Mouse (Mus musculus) forebrain, embryonic 11.5 days (tissue): ENCODE data around the gene Scp2. TPM values are rescaled to one million over a fixed set of nuclear protein-coding genes. Genes with fewer than 3 reads are reported as not detected.

Source experiments
- ATAC-seq: fragments of 200-750 bp; cut with Nextera tagmentation; replicated peaks from 2 replicates; pipeline ENCODE4 v1.8.0; 2017; ENCODE audit warnings: moderate TSS enrichment; ENCODE audit not compliant: low FRiP score
- DNase-seq: peaks from one replicate; pipeline ENCODE4 v3.0.0-alpha.2; 2017; ENCODE audit warnings: low spot score
- H3K27ac ChIP-seq: fragments of 300-500 bp; sonication (generic); 2 replicates; pipeline ENCODE4 v1.5.1; 2014; ENCODE audit warnings: low read depth, low read length
- H3K27me3 ChIP-seq: fragments of 300-500 bp; sonication (generic); 2 replicates; pipeline ENCODE4 v1.6.1; 2014; ENCODE audit warnings: mild to moderate bottlenecking, low read length, mixed read lengths; ENCODE audit not compliant: control insufficient read depth, insufficient read depth
- H3K36me3 ChIP-seq: fragments of 300-500 bp; sonication (generic); 2 replicates; pipeline ENCODE4 v1.6.1; 2014; ENCODE audit warnings: mild to moderate bottlenecking, low read length, moderate library complexity, mixed read lengths; ENCODE audit not compliant: control insufficient read depth, insufficient read depth
- H3K4me1 ChIP-seq: fragments of 300-500 bp; sonication (generic); replicated peaks from 2 replicates; pipeline ENCODE4 v1.6.1; 2014; ENCODE audit warnings: low read length, mixed read lengths; ENCODE audit not compliant: control insufficient read depth, insufficient read depth
- H3K4me2 ChIP-seq: fragments of 300-500 bp; sonication (generic); 2 replicates; pipeline ENCODE4 v1.6.1; 2014; ENCODE audit warnings: low read depth, mild to moderate bottlenecking, low read length, moderate library complexity, mixed read lengths; ENCODE audit not compliant: severe bottlenecking
- H3K4me3 ChIP-seq: fragments of 300-500 bp; sonication (generic); 2 replicates; pipeline ENCODE4 v1.5.1; 2014; ENCODE audit warnings: low read depth, low read length
- H3K9ac ChIP-seq: fragments of 300-500 bp; sonication (generic); 2 replicates; pipeline ENCODE4 v1.6.1; 2014; ENCODE audit warnings: low read length
- H3K9me3 ChIP-seq: fragments of 300-500 bp; sonication (generic); 2 replicates; pipeline ENCODE4 v1.6.1; 2016; ENCODE audit warnings: low read length, mixed read lengths; ENCODE audit not compliant: control insufficient read depth
- WGBS: fragments of 180-500 bp; shearing (Covaris S2); extraction: QIAGEN DNeasy Blood & Tissue Kit; methylation state at CpG from one replicate; pipeline ENCODE4 v1.1.7; 2014; 5-methylcytosine and 5-hydroxymethylcytosine counted together
- polyA plus RNA-seq: library from polyadenylated mRNA; unstranded; fragments of >200 nt; fragmentation: Nextera tagmentation; extraction: Ambion mirVana; gene quantifications from 2 replicates; pipeline ENCODE4 v1.2.1, GENCODE M21; 2014

The Scp2 gene
- polyA plus RNA-seq, 1 experiment from 2014 or later, result 200 TPM

DNA sequence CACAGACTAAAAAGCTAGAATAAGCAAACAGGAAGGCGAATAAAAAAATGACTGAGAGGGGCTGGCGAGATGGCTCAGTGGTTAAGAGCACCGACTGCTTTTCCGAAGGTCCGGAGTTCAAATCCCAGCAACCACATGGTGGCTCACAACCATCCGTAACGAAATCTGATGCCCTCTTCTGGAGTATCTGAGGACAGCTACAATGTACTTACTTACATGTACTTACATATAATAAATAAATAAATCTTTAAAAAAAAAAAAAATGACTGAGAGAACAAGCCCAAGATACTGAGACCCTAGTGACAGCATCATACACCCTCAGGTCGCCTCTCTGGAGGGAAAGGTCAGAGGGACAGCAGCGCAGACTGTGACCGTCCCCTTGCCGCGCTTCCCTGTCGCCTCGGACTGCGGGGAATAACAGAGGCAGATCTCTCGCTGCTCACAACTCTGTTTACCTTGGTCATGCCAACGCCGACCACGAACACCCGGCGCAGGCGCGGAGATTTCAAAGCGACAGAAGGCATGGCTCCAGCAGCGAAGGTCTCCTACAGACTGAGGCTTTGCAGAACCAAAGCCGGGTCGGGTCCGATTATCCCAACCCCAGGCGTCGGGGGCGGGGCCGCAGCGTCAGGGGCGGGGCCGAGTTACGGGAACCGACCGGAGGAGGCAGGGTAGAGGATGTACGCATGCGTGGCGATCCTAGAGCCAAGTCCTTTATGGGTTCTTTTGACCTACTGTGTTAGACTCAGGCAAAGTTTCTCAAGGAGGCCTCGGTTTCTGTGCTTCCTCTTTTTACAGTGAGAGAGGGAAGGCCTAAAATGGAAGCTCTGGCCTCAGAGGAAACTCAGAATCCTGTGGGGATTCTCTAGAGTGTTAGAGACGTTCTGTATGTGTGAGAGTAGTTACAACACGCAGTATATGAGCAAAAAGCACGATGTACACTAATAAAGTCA, 26.6 kb downstream of the Scp2 start:
- Histone ChIP-seq H3K36me3 (no peaks in the 10 kb centered on the region), H3K27ac (no peak overlapping the region; the same call in 1 of the 2 replicates), H3K9ac (peak overlapping the region; percentile 69), H3K4me3 (peak overlapping the region; percentile 62), H3K4me2 (peak overlapping the region; percentile 57), H3K4me1 (no peaks in the 10 kb centered on the region), H3K9me3 (no peaks in the 10 kb centered on the region), H3K27me3 (no peaks in the 10 kb centered on the region)
- ATAC-seq, result peak; percentile 90
- WGBS, result 12% methylated on average over 43 of the region's 45 CpGs
- peak; percentile 94 for DNase-seq

DNA sequence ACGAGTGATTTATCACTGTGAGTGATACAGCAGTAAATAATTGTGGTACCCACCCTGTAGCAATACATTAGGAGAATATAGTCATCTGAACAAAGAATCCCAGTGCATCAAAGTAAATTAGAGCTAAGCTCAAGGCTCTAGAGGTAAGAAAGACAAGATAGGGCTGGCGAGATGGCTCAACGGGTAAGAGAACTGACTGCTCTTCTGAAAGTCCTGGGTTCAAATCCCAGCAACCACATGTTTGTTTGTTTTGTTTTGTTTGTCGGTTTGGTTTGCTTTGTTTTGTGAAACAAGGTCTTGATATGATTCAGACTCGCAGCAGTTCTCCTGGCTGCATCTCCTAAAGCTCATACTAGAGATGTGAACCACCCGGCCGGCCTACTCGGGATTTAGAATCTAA, 27.3 kb downstream of the Scp2 start:
- no peak for DNase-seq
- H3K36me3 ChIP-seq, result no peaks in the 10 kb centered on the region
- 91% methylated on average over 8 of the region's 8 CpGs for WGBS

DNA sequence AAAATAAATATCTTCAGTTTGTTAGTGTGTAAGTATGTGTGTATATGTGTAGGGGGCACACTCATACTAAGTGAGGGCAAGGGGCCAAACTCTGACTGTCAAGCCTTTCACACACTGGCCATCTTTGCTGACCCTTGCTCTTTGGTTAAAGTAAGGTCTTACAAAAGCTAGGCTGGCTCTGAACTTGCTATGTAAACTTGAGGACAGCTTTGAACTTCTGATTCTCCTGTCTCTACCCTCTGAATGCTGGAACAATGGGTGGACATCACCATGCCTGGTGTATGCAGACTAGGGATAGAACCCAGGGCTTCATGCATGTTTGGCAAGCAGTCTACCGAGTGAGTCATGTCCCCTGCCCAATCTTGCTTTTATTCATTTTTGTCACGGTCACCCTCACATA, 28.3 kb downstream of the Scp2 start:
- ATAC-seq, result no peak
- DNase-seq, result no peak

More for the DNA sequence above, 27.3 kb downstream of the Scp2 start:
- no peaks in the 10 kb centered on the region for H3K9me3 ChIP-seq
- no peaks in the 10 kb centered on the region for H3K27me3 ChIP-seq
- H3K4me1 ChIP-seq, result no peaks in the 10 kb centered on the region
- H3K4me3 ChIP-seq, result no peak overlapping the region
- no peak for ATAC-seq
- no peak overlapping the region for H3K27ac ChIP-seq
- H3K9ac ChIP-seq, result no peak overlapping the region
- H3K4me2 ChIP-seq, result no peak overlapping the region

DNA sequence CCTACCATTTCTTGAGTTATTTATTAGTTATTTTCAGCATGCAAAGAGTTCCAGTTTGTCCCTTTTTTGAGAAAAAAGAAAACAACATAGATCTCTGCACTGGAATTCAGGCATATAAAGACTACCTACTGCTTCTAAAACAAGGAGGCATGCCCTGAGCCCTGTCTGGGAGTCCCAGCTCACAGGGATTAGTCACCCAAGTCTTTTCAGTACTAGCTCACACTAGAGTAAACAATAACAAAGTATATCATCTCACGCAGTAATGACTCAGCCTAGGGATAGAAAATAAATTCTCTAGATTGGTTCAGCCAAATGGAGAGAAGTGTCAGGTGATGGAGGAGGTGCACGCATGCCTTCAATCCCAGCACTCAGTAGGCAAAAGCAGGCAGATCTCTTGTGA, 34.1 kb downstream of the Scp2 start:
- DNase-seq (no peak), ATAC-seq (no peak)
- Histone ChIP-seq H3K4me3 (no peak overlapping the region), H3K4me2 (no peak overlapping the region), H3K36me3 (no peaks in the 10 kb centered on the region; the same call in 1 of the 2 replicates), H3K9ac (no peak overlapping the region), H3K27me3 (no peaks in the 10 kb centered on the region), H3K9me3 (no peaks in the 10 kb centered on the region), H3K27ac (no peak overlapping the region), H3K4me1 (no peaks in the 10 kb centered on the region)
- 53% methylated on average over 2 of the region's 2 CpGs for WGBS

More for the DNA sequence above, 28.3 kb downstream of the Scp2 start:
- Histone ChIP-seq H3K9ac (no peak overlapping the region), H3K36me3 (no peaks in the 10 kb centered on the region), H3K9me3 (no peaks in the 10 kb centered on the region), H3K4me2 (no peak overlapping the region), H3K27ac (no peak overlapping the region), H3K4me1 (no peaks in the 10 kb centered on the region), H3K27me3 (no peaks in the 10 kb centered on the region), H3K4me3 (no peak overlapping the region)
- 90% methylated on average over 2 of the region's 2 CpGs for WGBS

DNA sequence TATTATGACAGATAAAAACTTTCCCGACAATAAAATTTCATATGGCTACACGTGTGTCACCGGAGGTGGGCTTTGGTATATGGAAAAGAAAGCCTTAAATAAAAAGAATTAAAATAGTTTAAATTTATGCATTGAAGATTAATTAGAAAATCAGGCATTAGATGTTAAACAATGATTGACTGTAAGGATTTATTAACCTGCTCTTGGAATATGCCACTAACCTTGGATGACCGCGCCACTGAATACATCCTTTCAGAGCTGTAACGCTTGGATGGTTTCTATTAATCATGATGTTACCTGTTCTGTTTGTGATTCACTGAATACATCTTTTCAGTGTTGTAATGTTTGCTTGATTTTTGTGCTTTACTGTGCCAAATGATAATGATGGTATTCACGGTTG, 35.1 kb downstream of the Scp2 start:
- ATAC-seq (no peak), DNase-seq (no peak)
- Histone ChIP-seq H3K36me3 (no peaks in the 10 kb centered on the region; the same call in 1 of the 2 replicates), H3K4me2 (no peak overlapping the region), H3K9me3 (no peaks in the 10 kb centered on the region), H3K27ac (no peak overlapping the region), H3K4me1 (no peaks in the 10 kb centered on the region), H3K27me3 (no peaks in the 10 kb centered on the region), H3K9ac (no peak overlapping the region), H3K4me3 (no peak overlapping the region)
- 96% methylated on average over 7 of the region's 7 CpGs for WGBS

DNA sequence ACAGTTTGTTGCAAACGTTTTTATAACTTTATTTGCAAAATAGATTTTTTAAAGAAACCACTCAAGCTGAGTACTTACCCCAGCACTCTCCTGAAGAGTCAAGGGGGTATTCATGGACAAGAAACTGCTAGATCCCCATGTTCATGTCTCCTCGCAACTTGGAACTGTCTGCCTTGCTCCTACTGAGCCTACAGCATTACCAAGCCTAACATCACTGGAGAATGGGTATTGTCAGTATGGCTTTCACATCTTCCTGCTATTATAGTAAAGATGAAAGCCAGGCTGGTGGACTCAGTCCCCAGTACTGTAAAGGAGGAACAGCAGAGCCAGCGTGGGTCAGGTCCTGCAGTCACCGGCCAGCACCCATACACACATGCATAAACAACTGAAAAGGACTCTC, 48.5 kb downstream of the Scp2 start, which contains the start of gene Podn:
Gene Podn, minus strand, starts transcription at position 101 of the 400 bp plus-strand sequence.
- H3K4me2 ChIP-seq, result no peak within 1 kb of the TSS
- no peak within 1 kb of the TSS for H3K4me3 ChIP-seq
- no peaks in the 10 kb centered on the region for H3K36me3 ChIP-seq
- no peak within 1 kb of the TSS for H3K27ac ChIP-seq
- WGBS, result 84% methylated on average over 4 of the region's 4 CpGs
- no peak for ATAC-seq
- no peaks in the 10 kb centered on the region for H3K27me3 ChIP-seq
- H3K4me1 ChIP-seq, result no peaks in the 10 kb centered on the region
- H3K9me3 ChIP-seq, result no peaks in the 10 kb centered on the region
- DNase-seq, result no peak
- H3K9ac ChIP-seq, result no peak within 1 kb of the TSS

DNA sequence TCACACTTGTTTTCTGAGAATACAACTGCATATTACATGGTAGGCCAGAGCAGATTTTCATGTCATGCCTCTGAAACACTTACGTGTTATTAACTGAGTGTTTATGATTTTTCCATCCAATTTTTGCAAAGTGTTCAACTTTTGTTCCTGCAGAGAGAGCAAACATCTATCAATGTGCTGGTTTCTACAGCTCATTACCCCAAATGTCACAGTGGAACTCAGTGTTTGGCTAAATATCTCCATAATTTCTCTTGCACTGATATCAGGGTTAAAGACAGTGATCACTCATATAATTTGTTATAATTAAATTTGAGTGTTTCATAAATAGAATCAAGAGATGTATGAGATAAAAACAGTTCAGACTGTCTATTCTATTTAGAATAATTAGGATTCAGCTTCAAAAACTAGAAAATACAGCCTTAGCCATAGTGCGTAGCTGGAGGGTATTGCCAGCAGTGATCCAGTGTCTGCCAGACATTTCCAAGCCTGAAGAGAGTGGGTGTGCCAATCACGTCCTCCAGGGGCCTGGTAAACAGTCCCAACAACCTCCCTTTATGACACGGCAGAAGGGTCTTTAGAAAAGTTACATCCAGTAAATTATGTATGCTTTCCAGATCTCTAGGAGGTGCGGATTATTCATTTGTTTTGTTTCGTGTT, 51.9 kb downstream of the Scp2 start:
- H3K9ac ChIP-seq, result no peak overlapping the region
- no peak overlapping the region for H3K27ac ChIP-seq
- H3K4me3 ChIP-seq, result no peak overlapping the region
- no peaks in the 10 kb centered on the region for H3K9me3 ChIP-seq
- DNase-seq (no peak), ATAC-seq (no peak)
- H3K36me3 ChIP-seq, result no peaks in the 10 kb centered on the region
- no peaks in the 10 kb centered on the region for H3K4me1 ChIP-seq
- H3K4me2 ChIP-seq, result no peak overlapping the region
- WGBS, result 91% methylated on average over 6 of the region's 6 CpGs
- no peaks in the 10 kb centered on the region for H3K27me3 ChIP-seq

DNA sequence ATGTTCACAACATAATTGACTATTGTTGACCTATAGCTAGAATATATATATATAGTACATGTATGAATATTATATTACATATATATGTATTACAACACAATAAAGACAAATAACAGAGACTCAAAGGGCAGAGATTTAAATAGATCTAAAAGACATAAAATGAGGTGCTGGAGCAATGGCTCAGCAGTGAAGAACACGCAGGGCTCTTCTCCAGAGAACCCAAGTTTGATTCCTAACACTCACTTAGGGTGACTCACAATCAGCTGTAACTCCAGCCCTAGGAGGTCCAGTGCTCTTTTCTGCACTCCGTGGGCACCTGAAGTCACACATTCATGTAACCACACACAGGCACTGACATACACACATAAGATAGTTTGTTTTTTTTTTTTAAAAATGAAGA, 60.8 kb downstream of the Scp2 start:
- no peak overlapping the region for H3K4me3 ChIP-seq
- ATAC-seq (no peak), DNase-seq (no peak)
- H3K27me3 ChIP-seq, result no peaks in the 10 kb centered on the region
- H3K9me3 ChIP-seq, result no peaks in the 10 kb centered on the region
- H3K4me1 ChIP-seq, result 0 out of 2 replicates have a peak, but pooled peaks cover 2% of the 10 kb centered on the region
- no peak overlapping the region for H3K9ac ChIP-seq
- 88% methylated on average over 2 of the region's 2 CpGs for WGBS
- no peak overlapping the region for H3K27ac ChIP-seq
- no peaks in the 10 kb centered on the region for H3K36me3 ChIP-seq
- no peak overlapping the region for H3K4me2 ChIP-seq
